Mouse (Mus musculus) midbrain, embryonic 12.5 days (tissue): ENCODE results near the gene E030030I06Rik. TPM values are rescaled to one million over a fixed set of nuclear protein-coding genes. Genes with fewer than 3 reads are reported as not detected.
"Not testable (repeated sequence)": the region's sequence is repeated elsewhere in the genome, so short reads cannot be mapped to it uniquely, and the experiment has no call there.

Source experiments
- ATAC-seq: fragments of 200-750 bp; cut with Nextera tagmentation; 2 replicates; pipeline ENCODE4 v1.8.0; 2017; ENCODE audit warnings: low read depth, moderate TSS enrichment, moderate library complexity; ENCODE audit not compliant: low FRiP score
- H3K27ac ChIP-seq: fragments of 300-500 bp; sonication (generic); replicated peaks from 2 replicates; pipeline ENCODE4 v1.5.1; 2016; ENCODE audit warnings: mild to moderate bottlenecking
- H3K27me3 ChIP-seq: fragments of 300-500 bp; sonication (generic); 2 replicates; pipeline ENCODE4 v1.6.1; 2016; ENCODE audit warnings: mild to moderate bottlenecking
- H3K36me3 ChIP-seq: fragments of 300-500 bp; sonication (generic); 2 replicates; pipeline ENCODE4 v1.6.1; 2016
- H3K4me1 ChIP-seq: fragments of 300-500 bp; sonication (generic); 2 replicates; pipeline ENCODE4 v1.6.1; 2016
- H3K4me2 ChIP-seq: fragments of 300-500 bp; sonication (generic); replicated peaks from 2 replicates; pipeline ENCODE4 v1.6.1; 2016; ENCODE audit warnings: mild to moderate bottlenecking, moderate library complexity
- H3K4me3 ChIP-seq: fragments of 300-500 bp; sonication (generic); 2 replicates; pipeline ENCODE4 v1.5.1; 2016; ENCODE audit warnings: mild to moderate bottlenecking
- H3K9ac ChIP-seq: fragments of 300-500 bp; sonication (generic); replicated peaks from 2 replicates; pipeline ENCODE4 v1.6.1; 2016; ENCODE audit warnings: mild to moderate bottlenecking, moderate library complexity
- H3K9me3 ChIP-seq: fragments of 300-500 bp; sonication (generic); 2 replicates; pipeline ENCODE4 v1.6.1; 2016; ENCODE audit warnings: mild to moderate bottlenecking
- WGBS: fragments of 180-500 bp; shearing (Covaris S2); methylation state at CpG from one replicate; pipeline ENCODE4 v1.1.7; 2016; 5-methylcytosine and 5-hydroxymethylcytosine counted together
- polyA plus RNA-seq: library from polyadenylated mRNA; unstranded; fragments of >200 nt; fragmentation: Nextera tagmentation; extraction: Ambion mirVana; gene quantifications from 2 replicates; pipeline ENCODE4 v1.2.1, GENCODE M21; 2016

E030030I06Rik gene
- polyA plus RNA-seq, 1 experiment from 2014 or later: 18.2 TPM

DNA sequence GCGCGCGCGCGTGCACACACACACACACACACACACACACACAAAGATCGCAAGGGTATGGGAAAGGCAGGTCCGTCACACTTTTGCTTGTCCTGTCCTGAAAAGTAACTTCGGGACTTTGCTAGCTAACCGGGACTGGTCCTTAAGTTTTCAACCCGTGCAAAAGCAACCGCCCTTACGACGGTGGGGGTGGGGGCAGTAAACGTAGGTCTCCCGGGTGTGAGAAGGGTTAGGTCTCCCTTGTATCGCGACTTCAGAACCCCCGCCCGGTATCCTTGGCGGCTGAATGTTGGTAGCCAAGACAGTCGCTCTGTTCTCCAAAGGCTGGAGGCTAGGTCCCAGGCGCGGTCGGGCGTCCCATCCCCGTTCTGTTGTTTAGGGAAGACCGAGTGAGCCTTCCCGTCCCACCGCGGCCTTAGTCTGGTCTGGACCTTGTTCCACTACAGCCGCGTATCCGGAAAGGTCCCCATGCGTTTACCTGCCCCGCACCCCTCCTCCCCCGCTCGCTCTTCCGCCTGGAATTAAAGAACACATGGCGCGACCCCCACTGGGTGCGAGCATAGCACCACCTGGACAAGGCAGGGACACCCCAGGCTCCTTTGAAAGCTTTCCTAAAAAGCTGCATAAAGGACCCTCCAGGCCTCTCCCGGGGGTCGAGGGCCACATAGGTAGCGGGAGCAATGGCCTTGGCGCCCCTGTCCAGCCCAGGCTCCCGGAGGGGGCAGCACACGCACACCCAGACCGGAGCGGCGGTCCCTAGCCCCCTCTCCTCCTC lies 808 bp upstream of the E030030I06Rik start:
- peak overlapping the region; percentile 75 for H3K9ac ChIP-seq
- ATAC-seq: peak; percentile 31

GRCm38 (mm10) chr10:22148441-22149072 lies 513 bp downstream of the E030030I06Rik start:
- H3K36me3 ChIP-seq: no peaks in the 10 kb centered on the region
- no peaks in the 10 kb centered on the region for H3K9me3 ChIP-seq
- ATAC-seq: peak; percentile 84
- peak overlapping the region; percentile 75 for H3K9ac ChIP-seq
- H3K27me3 ChIP-seq: peaks cover 36% of the 10 kb centered on the region
- H3K4me3 ChIP-seq: peak overlapping the region; percentile 68
- peaks cover 21% of the 10 kb centered on the region for H3K4me1 ChIP-seq
- peak overlapping the region; percentile 88 for H3K4me2 ChIP-seq
- under 1% methylated on average over 48 of the region's 50 CpGs for WGBS
- H3K27ac ChIP-seq: peak overlapping the region; percentile 64

More for the DNA sequence above, 808 bp upstream of the E030030I06Rik start:
- peak overlapping the region; percentile 68 for H3K4me3 ChIP-seq
- no peaks in the 10 kb centered on the region for H3K9me3 ChIP-seq
- H3K27me3 ChIP-seq: peaks cover 44% of the 10 kb centered on the region
- H3K4me2 ChIP-seq: peak overlapping the region; percentile 88
- WGBS: under 1% methylated on average over 49 of the region's 50 CpGs
- peaks cover 21% of the 10 kb centered on the region for H3K4me1 ChIP-seq
- no peak overlapping the region for H3K27ac ChIP-seq
- no peaks in the 10 kb centered on the region for H3K36me3 ChIP-seq

- no peak overlapping the region for H3K4me2 ChIP-seq
- no peak overlapping the region for H3K27ac ChIP-seq
- 0 out of 2 replicates have a peak, but pooled peaks cover 3% of the 10 kb centered on the region for H3K9me3 ChIP-seq
- no peaks in the 10 kb centered on the region for H3K27me3 ChIP-seq
- no peaks in the 10 kb centered on the region; the same call in 1 of the 2 replicates for H3K4me1 ChIP-seq
- H3K36me3 ChIP-seq: no peaks in the 10 kb centered on the region
- no peak overlapping the region for H3K9ac ChIP-seq
- WGBS: 69% methylated on average over 5 of the region's 5 CpGs
- ATAC-seq: no peak
- no peak overlapping the region for H3K4me3 ChIP-seq
These were observed 6.1 kb downstream of the E030030I06Rik start for GRCm38 (mm10) chr10:22142926-22143325.

DNA sequence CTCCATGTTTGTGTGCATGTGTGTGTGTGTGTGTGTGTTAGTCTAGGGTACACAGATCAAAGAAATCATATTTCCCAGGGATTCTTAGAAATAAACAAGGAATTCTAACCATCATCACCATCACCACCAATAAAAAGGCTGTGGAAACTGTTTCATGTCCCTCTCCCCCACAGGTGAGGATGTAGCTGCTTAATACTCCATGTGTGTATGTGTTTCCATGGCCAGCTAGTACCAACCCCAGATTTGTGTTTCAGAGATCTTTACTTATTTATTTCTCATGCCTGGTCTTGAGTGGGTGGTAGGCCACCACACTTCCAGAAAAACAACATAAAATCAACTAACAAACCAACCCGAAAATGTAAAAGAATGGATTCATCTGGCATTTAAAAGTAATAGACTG lies 6.9 kb downstream of the E030030I06Rik start:
- not testable (repeated sequence) for H3K4me2 ChIP-seq, ATAC-seq, H3K9ac ChIP-seq, H3K4me3 ChIP-seq, H3K4me1 ChIP-seq, H3K9me3 ChIP-seq, H3K27me3 ChIP-seq, H3K27ac ChIP-seq, H3K36me3 ChIP-seq
- WGBS: 88% methylated on average over 1 of the region's 1 CpGs

GRCm38 (mm10) chr10:22140665-22141280 lies 8.3 kb downstream of the E030030I06Rik start:
- H3K4me2 ChIP-seq: peak overlapping the region; percentile 67
- WGBS: 2% methylated on average over 19 of the region's 19 CpGs
- H3K9me3 ChIP-seq: 0 out of 2 replicates have a peak, but pooled peaks cover 3% of the 10 kb centered on the region
- no peak overlapping the region for H3K27ac ChIP-seq
- ATAC-seq: peak; percentile 80
- peak overlapping the region; percentile 73 for H3K9ac ChIP-seq
- H3K4me1 ChIP-seq: no peaks in the 10 kb centered on the region; the same call in 1 of the 2 replicates
- H3K36me3 ChIP-seq: no peaks in the 10 kb centered on the region
- peak overlapping the region; percentile 43 for H3K4me3 ChIP-seq
- H3K27me3 ChIP-seq: no peaks in the 10 kb centered on the region

DNA sequence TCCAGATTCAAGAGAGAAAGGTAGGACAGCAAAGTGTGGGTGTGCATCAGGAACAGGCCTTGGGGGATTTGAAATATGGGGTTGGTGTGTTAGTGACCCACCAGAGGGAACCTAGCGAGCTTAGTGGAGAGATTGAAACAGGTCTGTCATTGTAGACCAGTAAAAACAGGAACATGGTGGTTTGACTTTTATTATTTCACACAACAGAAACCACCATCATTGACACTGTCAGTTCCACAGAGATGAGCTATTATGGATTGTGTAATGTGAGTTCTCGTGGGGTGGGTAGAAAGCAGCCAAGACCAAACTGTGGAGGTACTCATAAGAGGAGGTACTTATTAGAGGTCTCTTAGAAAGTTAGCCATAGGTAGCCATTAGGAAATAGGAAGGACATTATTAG lies 74.5 kb downstream of the E030030I06Rik start:
- Histone ChIP-seq H3K9me3 (no peaks in the 10 kb centered on the region), H3K4me3 (no peak overlapping the region), H3K36me3 (no peaks in the 10 kb centered on the region), H3K4me1 (no peaks in the 10 kb centered on the region), H3K9ac (no peak overlapping the region), H3K4me2 (no peak overlapping the region), H3K27me3 (no peaks in the 10 kb centered on the region), H3K27ac (no peak overlapping the region)
- WGBS: 91% methylated on average over 2 of the region's 2 CpGs
- no peak for ATAC-seq

- WGBS: 60% methylated on average over 2 of the region's 2 CpGs
- no peaks in the 10 kb centered on the region for H3K4me1 ChIP-seq
- H3K27me3 ChIP-seq: no peaks in the 10 kb centered on the region
- H3K27ac ChIP-seq: no peak overlapping the region
- no peak overlapping the region for H3K4me3 ChIP-seq
- H3K9ac ChIP-seq: no peak overlapping the region
- no peaks in the 10 kb centered on the region for H3K36me3 ChIP-seq
- H3K4me2 ChIP-seq: no peak overlapping the region
- no peaks in the 10 kb centered on the region for H3K9me3 ChIP-seq
- ATAC-seq: no peak
These were observed 76.3 kb downstream of the E030030I06Rik start for GRCm38 (mm10) chr10:22072739-22073138.

- H3K9ac ChIP-seq: no peak overlapping the region
- no peaks in the 10 kb centered on the region for H3K4me1 ChIP-seq
- no peaks in the 10 kb centered on the region for H3K36me3 ChIP-seq
- H3K27ac ChIP-seq: no peak overlapping the region
- no peak overlapping the region for H3K4me2 ChIP-seq
- no peaks in the 10 kb centered on the region for H3K9me3 ChIP-seq
- 79% methylated on average over 4 of the region's 4 CpGs for WGBS
- ATAC-seq: no peak
- H3K27me3 ChIP-seq: no peaks in the 10 kb centered on the region
- H3K4me3 ChIP-seq: no peak overlapping the region
These were observed 78.5 kb downstream of the E030030I06Rik start for GRCm38 (mm10) chr10:22070576-22070975.

GRCm38 (mm10) chr10:22070168-22070567 lies 78.9 kb downstream of the E030030I06Rik start:
- H3K27ac ChIP-seq: no peak overlapping the region
- no peak for ATAC-seq
- 87% methylated on average over 2 of the region's 2 CpGs for WGBS

GRCm38 (mm10) chr10:22067979-22068378 lies 81.1 kb downstream of the E030030I06Rik start, which contains the start of gene 4930444G20Rik:
Gene 4930444G20Rik, minus strand, starts transcription at chr10:22068079.
- 92% methylated on average over 7 of the region's 7 CpGs for WGBS
- H3K9ac ChIP-seq: not testable (repeated sequence)

More at GRCm38 (mm10) chr10:22070168-22070567, 78.9 kb downstream of the E030030I06Rik start:
- no peaks in the 10 kb centered on the region for H3K4me1 ChIP-seq
- H3K4me3 ChIP-seq: no peak overlapping the region
- no peak overlapping the region for H3K9ac ChIP-seq
- H3K27me3 ChIP-seq: no peaks in the 10 kb centered on the region
- H3K9me3 ChIP-seq: no peaks in the 10 kb centered on the region
- no peak overlapping the region for H3K4me2 ChIP-seq
- no peaks in the 10 kb centered on the region for H3K36me3 ChIP-seq

More at GRCm38 (mm10) chr10:22067979-22068378, 81.1 kb downstream of the E030030I06Rik start, which contains the start of gene 4930444G20Rik:
- H3K4me2 ChIP-seq, H3K4me1 ChIP-seq, H3K27ac ChIP-seq, H3K27me3 ChIP-seq, H3K4me3 ChIP-seq, H3K36me3 ChIP-seq, ATAC-seq, H3K9me3 ChIP-seq: not testable (repeated sequence)
